Mouse (Mus musculus): ENCODE data around the gene Tctn3.

Gene Tctn3

GRCm38 (mm10) chr19:40611830-40612506 is at the start of gene Tctn3, which contains the start of gene Entpd1:
Tctn3 (minus strand) TSS chr19:40612233.
Entpd1 (plus strand) TSS chr19:40612366.
- DNase-seq (ENCODE audit: low spot score) = peak; percentile 94

- DNase-seq (ENCODE audit: low spot score) = no peak
Measured at GRCm38 (mm10) chr19:40661108-40661507, 49.1 kb upstream of the Tctn3 start.

DNA sequence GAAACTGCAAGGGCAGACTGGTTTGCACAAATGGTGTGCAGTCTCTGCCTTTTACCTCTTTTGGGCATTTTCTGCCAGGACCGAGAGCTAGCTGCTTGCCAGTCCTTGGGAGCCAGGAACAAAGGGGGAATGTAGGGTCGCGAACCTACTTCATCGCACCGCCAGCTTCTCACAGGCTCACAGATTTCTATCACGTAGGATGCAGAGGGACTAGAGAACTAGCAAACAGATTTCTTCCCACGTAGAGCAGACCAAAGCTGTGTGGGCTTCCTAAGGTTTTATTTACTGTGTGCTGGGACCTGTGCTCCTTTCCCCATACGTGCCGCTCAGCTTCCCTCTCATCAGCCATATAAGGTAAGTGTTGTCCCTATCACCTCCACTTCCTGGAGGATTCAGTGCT is 48.5 kb upstream of the Tctn3 start:
- DNase-seq (ENCODE audit: low spot score) = no peak

DNA sequence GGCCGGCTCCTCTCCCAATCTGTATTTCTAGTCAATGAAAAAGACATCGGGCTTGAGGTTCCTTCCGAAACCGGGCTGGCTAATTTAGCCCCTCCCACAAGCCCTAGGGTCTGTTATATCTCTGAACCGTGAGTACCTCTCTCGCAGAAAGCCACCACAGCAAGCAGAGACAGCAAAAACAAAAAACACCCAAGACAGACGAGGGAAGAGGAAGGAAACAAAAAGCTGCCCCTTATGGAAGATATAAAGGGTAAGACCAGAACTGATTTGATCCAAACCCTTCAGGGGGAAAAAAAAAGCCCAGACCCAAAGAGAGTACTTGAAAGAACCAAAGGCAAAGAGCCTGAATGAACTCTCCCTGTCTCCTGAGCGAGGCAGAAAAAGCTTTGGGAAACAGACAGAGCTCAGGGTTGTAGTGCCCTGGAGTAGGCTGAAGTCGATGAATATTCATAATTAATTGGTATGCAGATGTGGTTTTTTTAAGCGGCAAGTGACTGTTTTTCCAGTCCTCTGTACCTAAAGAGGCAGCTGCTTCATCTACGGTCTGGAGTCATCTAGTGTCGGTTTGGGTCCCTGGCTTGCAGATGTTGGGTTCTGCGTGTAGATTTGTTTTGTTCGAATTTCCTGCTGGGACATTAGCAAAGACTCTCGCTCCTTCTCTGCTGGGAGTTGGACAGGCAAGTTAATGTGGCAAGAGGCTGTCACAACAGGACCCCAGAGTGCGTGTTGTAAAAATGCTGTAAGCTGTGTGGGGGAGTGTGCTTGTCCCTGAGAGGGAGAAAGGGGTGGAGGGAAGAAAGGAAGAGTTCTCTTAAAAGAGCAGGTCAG is 47.8 kb upstream of the Tctn3 start:
- DNase-seq (ENCODE audit: low spot score) = no peak

DNA sequence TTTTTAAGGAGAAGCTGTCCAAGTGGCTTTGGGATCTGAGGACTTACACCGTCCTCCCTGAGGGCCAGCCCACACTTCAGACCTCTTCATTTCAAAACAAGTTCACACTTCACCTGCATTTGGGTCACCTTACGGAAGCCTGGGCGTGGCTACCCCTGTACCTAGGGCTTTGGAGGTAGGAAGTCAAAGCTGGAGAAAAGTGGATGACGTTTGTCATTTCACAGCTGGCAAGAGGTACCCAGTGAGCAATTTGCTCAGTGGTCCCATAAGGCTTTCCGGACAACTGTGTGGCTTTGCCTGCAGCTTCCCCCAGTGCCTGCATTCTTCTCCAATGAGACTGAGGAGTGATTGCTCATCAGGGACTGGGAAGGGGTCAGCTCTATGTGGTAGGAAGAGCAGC is 46.9 kb upstream of the Tctn3 start:
- no peak for DNase-seq (ENCODE audit: low spot score)

DNA sequence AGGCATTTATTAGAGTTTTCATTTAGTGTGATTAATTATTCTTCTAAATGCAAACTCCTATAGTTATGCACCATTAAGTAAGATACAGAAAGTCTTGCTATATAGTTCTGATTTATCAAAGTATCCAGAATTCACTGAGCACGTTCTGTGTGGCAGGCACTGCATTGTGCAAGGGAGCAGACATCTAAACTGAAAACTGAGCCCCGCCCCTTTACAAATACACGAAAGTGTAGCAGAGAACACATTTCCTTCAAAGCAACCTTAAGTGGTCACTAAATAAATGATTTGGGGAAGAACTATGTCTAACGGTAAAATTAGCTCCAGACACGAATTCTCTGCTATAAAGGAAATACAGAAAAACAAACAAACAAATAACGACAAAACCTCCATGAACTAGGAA is 46.2 kb upstream of the Tctn3 start:
- DNase-seq (ENCODE audit: low spot score) = no peak

DNA sequence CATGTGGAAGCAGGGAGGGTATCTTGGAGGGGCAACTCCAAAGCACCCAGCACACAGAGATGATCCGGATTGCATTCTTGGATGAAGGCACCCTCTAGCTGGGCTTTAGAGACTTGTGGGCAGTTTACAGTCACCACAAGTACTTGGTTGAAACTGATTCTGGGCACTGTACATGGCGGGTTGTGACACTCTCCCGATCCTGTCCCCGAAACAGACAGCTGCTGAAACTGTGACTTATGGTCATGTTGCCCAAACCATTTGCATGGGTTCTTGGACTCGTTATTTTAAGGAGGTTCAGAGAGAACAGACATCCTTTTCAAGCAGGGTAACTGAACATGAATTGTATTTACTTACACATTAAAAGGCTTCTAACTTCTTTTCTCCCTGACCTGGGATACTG is 44.2 kb upstream of the Tctn3 start:
- DNase-seq (ENCODE audit: low spot score) = no peak

GRCm38 (mm10) chr19:40650090-40650489 is 38.1 kb upstream of the Tctn3 start:
- DNase-seq (ENCODE audit: low spot score) = no peak

GRCm38 (mm10) chr19:40647319-40648158 is 35.5 kb upstream of the Tctn3 start:
- no peak for DNase-seq (ENCODE audit: low spot score)

DNA sequence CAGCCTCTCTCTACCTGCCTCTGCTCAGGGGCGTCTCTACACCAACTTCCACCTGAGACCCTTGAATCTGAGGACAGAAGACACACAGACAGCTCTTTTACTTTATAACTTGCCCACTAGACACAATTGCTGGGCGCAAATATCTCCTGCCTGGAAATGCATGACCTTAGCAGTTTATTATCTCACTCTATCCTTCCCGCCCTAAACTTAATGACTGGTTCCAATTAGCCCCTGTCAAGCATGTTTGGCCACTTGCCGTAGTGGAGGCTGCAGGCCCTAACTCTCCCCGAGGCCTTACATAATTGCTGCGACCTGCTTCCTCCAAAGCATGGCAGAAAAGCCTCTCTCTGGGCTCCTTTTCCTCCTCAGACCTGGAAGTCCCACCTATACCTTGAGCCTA is 34.3 kb upstream of the Tctn3 start:
- no peak for DNase-seq (ENCODE audit: low spot score)

DNA sequence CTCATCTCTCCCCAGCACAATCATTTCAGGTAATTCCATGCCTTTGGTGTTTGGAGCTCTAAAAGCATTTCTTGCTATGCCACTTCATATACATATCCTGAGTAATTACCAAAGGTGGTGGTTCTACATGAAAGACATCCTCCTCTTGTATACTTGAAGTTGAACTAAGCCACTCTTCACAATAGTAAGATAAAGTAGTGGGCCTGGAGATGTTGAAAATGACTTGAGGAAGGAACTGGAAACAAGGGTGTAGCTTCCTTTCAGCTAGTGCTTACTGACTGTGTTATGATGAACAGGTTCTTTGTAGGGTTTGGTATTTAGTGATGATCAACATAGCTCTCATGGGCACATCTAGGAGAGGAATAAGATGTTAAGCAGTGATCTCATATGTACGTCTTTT is 31.8 kb upstream of the Tctn3 start:
- no peak for DNase-seq (ENCODE audit: low spot score)

DNA sequence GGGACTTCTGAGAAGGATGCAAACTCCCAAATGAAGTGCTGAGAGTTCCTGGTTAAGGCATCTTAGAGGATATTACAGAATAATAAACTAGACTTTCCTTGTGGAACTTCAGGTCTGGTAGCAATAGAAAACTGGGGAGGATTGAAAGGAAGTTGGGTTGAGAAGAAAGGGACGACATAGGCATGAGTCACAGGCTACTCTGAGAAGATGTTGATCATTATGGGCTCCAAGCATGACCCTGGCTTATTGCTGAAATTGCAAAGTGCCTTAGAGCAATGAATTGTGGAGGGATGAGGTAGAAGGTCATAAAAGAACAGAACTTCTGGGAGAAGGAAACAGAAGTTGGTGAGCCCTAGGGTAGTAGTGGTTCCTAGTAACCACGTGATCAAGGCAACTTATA is 28.8 kb upstream of the Tctn3 start:
- DNase-seq (ENCODE audit: low spot score) = no peak

GRCm38 (mm10) chr19:40639729-40640304 is 27.8 kb upstream of the Tctn3 start:
- no peak for DNase-seq (ENCODE audit: low spot score)

- DNase-seq (ENCODE audit: low spot score) = no peak
Measured at GRCm38 (mm10) chr19:40638582-40638981, 26.5 kb upstream of the Tctn3 start.

- no peak for DNase-seq (ENCODE audit: low spot score)
Measured at GRCm38 (mm10) chr19:40637601-40638000, 25.6 kb upstream of the Tctn3 start.

DNA sequence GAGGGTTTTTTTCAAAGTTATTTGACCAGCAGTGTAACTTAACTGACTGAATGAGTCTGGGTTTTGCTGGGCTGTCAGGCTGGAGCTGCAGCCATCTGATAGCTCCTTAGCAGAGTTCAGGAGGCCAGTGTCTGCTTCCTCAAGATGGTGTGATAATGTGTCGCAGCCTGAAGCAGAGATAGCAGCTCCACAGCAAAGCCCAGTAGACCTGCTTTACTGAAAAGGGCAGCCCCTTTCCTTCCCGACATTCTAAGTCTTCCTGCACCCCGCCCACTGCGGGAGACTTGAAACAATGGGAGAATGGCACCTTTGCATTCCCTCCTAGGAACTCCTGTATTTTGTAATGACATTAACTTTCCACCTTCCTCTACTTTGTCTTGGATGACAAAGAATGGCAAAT is 25.1 kb upstream of the Tctn3 start:
- no peak for DNase-seq (ENCODE audit: low spot score)

GRCm38 (mm10) chr19:40633144-40633543 is 21.1 kb upstream of the Tctn3 start:
- DNase-seq (ENCODE audit: low spot score) = no peak

GRCm38 (mm10) chr19:40632668-40633067 is 20.6 kb upstream of the Tctn3 start:
- DNase-seq (ENCODE audit: low spot score) = no peak

GRCm38 (mm10) chr19:40632193-40632592 is 20.2 kb upstream of the Tctn3 start:
- DNase-seq (ENCODE audit: low spot score) = no peak

- no peak for DNase-seq (ENCODE audit: low spot score)
Measured at GRCm38 (mm10) chr19:40630606-40631005, 18.6 kb upstream of the Tctn3 start.

GRCm38 (mm10) chr19:40630096-40630495 is 18.1 kb upstream of the Tctn3 start:
- no peak for DNase-seq (ENCODE audit: low spot score)

DNA sequence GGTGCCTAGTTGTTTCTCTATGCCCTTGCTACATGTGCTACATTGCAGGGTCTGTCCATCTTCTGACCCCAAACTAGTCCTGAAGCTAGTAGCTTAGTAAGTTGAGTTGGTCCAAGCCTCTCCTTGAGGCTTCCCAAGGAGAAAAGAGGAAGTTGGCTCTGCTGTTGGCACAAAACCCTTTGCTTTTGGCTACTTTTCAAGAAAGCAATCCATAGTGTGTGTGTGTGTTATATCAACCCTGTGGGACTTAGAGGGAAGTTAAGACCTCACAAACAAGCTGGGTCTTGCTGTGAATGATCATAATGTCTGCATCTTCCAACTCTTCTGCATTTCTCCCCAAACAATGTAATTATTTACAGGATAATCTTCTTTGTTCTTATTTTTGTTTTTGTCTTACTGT is 16.9 kb upstream of the Tctn3 start:
- no peak for DNase-seq (ENCODE audit: low spot score)

Measured in ovary, adult 18-20 months (tissue).